Mouse (Mus musculus) layer of hippocampus, postnatal 36 days (tissue): ENCODE results near the gene 0610040J01Rik. TPM values are rescaled to one million over a fixed set of nuclear protein-coding genes. Genes with fewer than 3 reads are reported as not detected.

ENCODE experiments used
- total RNA-seq, 2 experiments: library from RNA; stranded (reverse); gene quantifications; 2 replicates each; pipeline ENCODE4 v1.2.3; 2021

0610040J01Rik gene
- total RNA-seq, 2 experiments from 2014 or later: 2.9 to 5.9 TPM

Other genes starting within 250 kb of the 0610040J01Rik start
- 10 to 100 TPM; 18.9 to 19.8 TPM for gene Nwd2, start 163.3 kb upstream of the 0610040J01Rik start, total RNA-seq
- 10 to 100 TPM; 10.8 to 11.2 TPM for gene Rell1, start 156.5 kb downstream of the 0610040J01Rik start, total RNA-seq